25 mouse cellular contexts compared by ENCODE assay signal in genomic region chr1:132899626-132900025, GRCm38 (mm10). TPM values are rescaled to one million over a fixed set of nuclear protein-coding genes. Genes with fewer than 3 reads are reported as not detected.
DNase-seq lines count a peak whose midpoint lies in the region; ATAC-seq and TF ChIP-seq lines count a peak whose summit lies in the region.
"Had no signal": no experiment of that assay in that cellular context is flagged by ENCODE, and none has a peak within 500 bp of the region (broad histone marks: within the 10 kb centered on the region; RNA-seq: fewer than 3 reads in every experiment).

No protein-coding gene starts in this region.

- no peak for TF ChIP-seq CTCF in midbrain, postnatal 0 days (IDR thresholded peaks at IDR 0.05)
- TF ChIP-seq CTCF in brain, embryonic 14.5 days (IDR thresholded peaks at IDR 0.05; ENCODE audit: borderline replicate concordance, extremely low read depth, insufficient read depth, insufficient read length): no peak

- DNase-seq in hindbrain, embryonic 14.5 days (ENCODE audit: low spot score): no peak
- DNase-seq in midbrain, postnatal 0 days (ENCODE audit: low spot score): no peak
- peak; percentile 57 for DNase-seq in brain, embryonic 14.5 days (ENCODE audit: low read depth)
- DNase-seq in MN1 (ENCODE audit: low spot score): no peak
- DNase-seq: adrenal gland, postnatal 10 days; B cell, adult 2 months; heart, adult 2 months; kidney, adult 18-20 months; kidney, postnatal 25 days; liver, postnatal 0 days; lung, postnatal 4 days; midbrain, embryonic 14.5 days; right cerebral cortex, postnatal 25 days had no signal

- no peak overlapping the region for H3K4me3 ChIP-seq in hindbrain, embryonic 12.5 days
- no peak overlapping the region for H3K4me3 ChIP-seq in hindbrain, embryonic 14.5 days (replicated peaks; ENCODE audit: low read length)
- H3K4me3 ChIP-seq in midbrain, postnatal 0 days (ENCODE audit: low read depth, low read length): no peak overlapping the region
- H3K4me3 ChIP-seq in midbrain, embryonic 16.5 days (ENCODE audit: low read depth, low read length): no peak overlapping the region
- H3K4me3 ChIP-seq: erythroblast, embryonic 14.5 days; forebrain, embryonic 13.5 days; heart, adult 2 months; heart, embryonic 12.5 days; kidney, embryonic 15.5 days; liver, embryonic 12.5 days; megakaryocyte, embryonic 14.5 days; neural tube, embryonic 12.5 days; stomach, embryonic 15.5 days had no signal

- H3K4me2 ChIP-seq in hindbrain, embryonic 12.5 days (replicated peaks): no peak overlapping the region
- H3K4me2 ChIP-seq in hindbrain, embryonic 14.5 days (replicated peaks): no peak overlapping the region
- no peak overlapping the region for H3K4me2 ChIP-seq in midbrain, postnatal 0 days (ENCODE audit: low read depth, low read length, poor library complexity, severe bottlenecking)
- H3K4me2 ChIP-seq in midbrain, embryonic 16.5 days (ENCODE audit: low read length): no peak overlapping the region
- H3K4me2 ChIP-seq: forebrain, embryonic 13.5 days; heart, embryonic 12.5 days; kidney, embryonic 15.5 days; liver, embryonic 12.5 days; neural tube, embryonic 12.5 days; stomach, embryonic 15.5 days had no signal

- H3K9me3 ChIP-seq in hindbrain, embryonic 12.5 days (replicated peaks): no peaks in the 10 kb centered on the region
- H3K9me3 ChIP-seq in hindbrain, embryonic 14.5 days (ENCODE audit: control insufficient read depth, low read length): no peaks in the 10 kb centered on the region
- H3K9me3 ChIP-seq in midbrain, postnatal 0 days (ENCODE audit: low read length): no peaks in the 10 kb centered on the region
- H3K9me3 ChIP-seq in midbrain, embryonic 16.5 days (replicated peaks; ENCODE audit: control insufficient read depth, low read length, poor library complexity, severe bottlenecking): no peaks in the 10 kb centered on the region
- H3K9me3 ChIP-seq: forebrain, embryonic 13.5 days; heart, embryonic 12.5 days; kidney, embryonic 15.5 days; liver, embryonic 12.5 days; neural tube, embryonic 12.5 days; stomach, embryonic 15.5 days had no signal

- ATAC-seq in hindbrain, embryonic 12.5 days (ENCODE audit: low FRiP score): no peak
- no peak for ATAC-seq in hindbrain, embryonic 14.5 days (ENCODE audit: low FRiP score)
- no peak for ATAC-seq in midbrain, postnatal 0 days (ENCODE audit: low FRiP score)
- no peak for ATAC-seq in midbrain, embryonic 16.5 days
- ATAC-seq: liver, embryonic 12.5 days; liver, postnatal 0 days; Patski had no signal

- H3K36me3 ChIP-seq in hindbrain, embryonic 12.5 days: no peaks in the 10 kb centered on the region
- no peaks in the 10 kb centered on the region for H3K36me3 ChIP-seq in hindbrain, embryonic 14.5 days (replicated peaks; ENCODE audit: control insufficient read depth, insufficient read depth)
- H3K36me3 ChIP-seq in midbrain, postnatal 0 days (ENCODE audit: insufficient read depth, low read length): 0 out of 2 replicates have a peak, but pooled peaks cover 5% of the 10 kb centered on the region
- 0 out of 2 replicates have a peak, but pooled peaks cover under 1% of the 10 kb centered on the region for H3K36me3 ChIP-seq in midbrain, embryonic 16.5 days (ENCODE audit: control insufficient read depth, insufficient read depth, low read length)
- H3K36me3 ChIP-seq: heart, embryonic 12.5 days; kidney, embryonic 15.5 days; liver, embryonic 12.5 days; neural tube, embryonic 12.5 days; stomach, embryonic 15.5 days had no signal

- 84% methylated on average over 7 of the region's 7 CpGs for WGBS in hindbrain, embryonic 12.5 days
- 66% methylated on average over 7 of the region's 7 CpGs for WGBS in hindbrain, embryonic 14.5 days
- 79% methylated on average over 7 of the region's 7 CpGs for WGBS in midbrain, postnatal 0 days
- WGBS in midbrain, embryonic 16.5 days: 69% methylated on average over 7 of the region's 7 CpGs

- TF ChIP-seq POLR2A in brain, embryonic 14.5 days (IDR thresholded peaks at IDR 0.05; ENCODE audit: borderline replicate concordance, extremely low read depth, insufficient read depth, insufficient read length, poor library complexity, severe bottlenecking): no peak

- 0 out of 2 replicates have a peak overlapping the region, but pooled peaks have one; percentile 19 for H3K9ac ChIP-seq in hindbrain, embryonic 12.5 days
- no peak overlapping the region for H3K9ac ChIP-seq in hindbrain, embryonic 14.5 days
- no peak overlapping the region for H3K9ac ChIP-seq in midbrain, postnatal 0 days (replicated peaks; ENCODE audit: low read length, poor library complexity, severe bottlenecking)
- H3K9ac ChIP-seq in midbrain, embryonic 16.5 days (ENCODE audit: low read depth, low read length): no peak overlapping the region
- H3K9ac ChIP-seq: forebrain, embryonic 13.5 days; heart, embryonic 12.5 days; kidney, embryonic 15.5 days; liver, embryonic 12.5 days; liver, postnatal 0 days; neural tube, embryonic 12.5 days; stomach, embryonic 15.5 days had no signal

- no peaks in the 10 kb centered on the region for H3K27me3 ChIP-seq in hindbrain, embryonic 12.5 days
- no peaks in the 10 kb centered on the region for H3K27me3 ChIP-seq in hindbrain, embryonic 14.5 days (ENCODE audit: control insufficient read depth, insufficient read depth, low read length)
- no peaks in the 10 kb centered on the region for H3K27me3 ChIP-seq in midbrain, postnatal 0 days (ENCODE audit: insufficient read depth, low read length)
- no peaks in the 10 kb centered on the region for H3K27me3 ChIP-seq in midbrain, embryonic 16.5 days (ENCODE audit: control insufficient read depth, insufficient read depth, low read depth, low read length)
- H3K27me3 ChIP-seq: forebrain, embryonic 13.5 days; kidney, embryonic 15.5 days; neural tube, embryonic 12.5 days; stomach, embryonic 15.5 days had no signal

- 0 out of 2 replicates have a peak overlapping the region, but pooled peaks have one; percentile 9 for H3K27ac ChIP-seq in hindbrain, embryonic 12.5 days
- no peak overlapping the region; the same call in 1 of the 2 replicates for H3K27ac ChIP-seq in hindbrain, embryonic 14.5 days
- H3K27ac ChIP-seq in midbrain, postnatal 0 days (ENCODE audit: low read depth, low read length): peak overlapping the region; percentile 18; the same call in 1 of the 2 replicates
- no peak overlapping the region for H3K27ac ChIP-seq in midbrain, embryonic 16.5 days (ENCODE audit: low read length)
- H3K27ac ChIP-seq: forebrain, embryonic 13.5 days; heart, adult 2 months; kidney, embryonic 15.5 days; liver, embryonic 12.5 days; neural tube, embryonic 12.5 days; stomach, embryonic 15.5 days had no signal

- peaks cover 24% of the 10 kb centered on the region for H3K4me1 ChIP-seq in hindbrain, embryonic 12.5 days
- H3K4me1 ChIP-seq in hindbrain, embryonic 14.5 days (replicated peaks; ENCODE audit: control insufficient read depth, insufficient read depth, low read length): peaks cover 20% of the 10 kb centered on the region; the same call in 1 of the 2 replicates
- peaks cover 8% of the 10 kb centered on the region; the same call in 1 of the 2 replicates for H3K4me1 ChIP-seq in midbrain, postnatal 0 days (ENCODE audit: insufficient read depth, low read length)
- peaks cover 24% of the 10 kb centered on the region for H3K4me1 ChIP-seq in midbrain, embryonic 16.5 days (ENCODE audit: control insufficient read depth, insufficient read depth, low read length)
- H3K4me1 ChIP-seq: liver, embryonic 12.5 days; stomach, embryonic 15.5 days had no signal

RNA-seq across cellular contexts. Expression of gene Lrrn2, which starts 19.6 kb away (rescaled TPM):
- 17.0 and 18.8 TPM in 2 replicates for polyA plus RNA-seq in hindbrain, embryonic 12.5 days (2016; fragmentation: Nextera tagmentation; extraction: Ambion mirVana)
- 40.7 and 45.3 TPM in 2 replicates for polyA plus RNA-seq in hindbrain, embryonic 14.5 days (2014; fragmentation: Nextera tagmentation; extraction: Ambion mirVana)
- 44.6 and 48.9 TPM in 2 replicates for total RNA-seq in midbrain, postnatal 0 days (2014; rRNA removed)
- 74.4 and 76.6 TPM in 2 replicates for polyA plus RNA-seq in midbrain, postnatal 0 days (2015; fragmentation: Nextera tagmentation; extraction: Ambion mirVana)
- polyA plus RNA-seq in midbrain, embryonic 16.5 days (2015; fragmentation: Nextera tagmentation; extraction: Ambion mirVana): 59.1 and 61.4 TPM in 2 replicates
- 43.4 and 54.4 TPM in 2 replicates for polyA plus RNA-seq in brain, embryonic 14.5 days (2012; rRNA removed)
- total RNA-seq: hematopoietic stem cell, adult 5-6 weeks had no signal
- polyA plus RNA-seq: erythroblast, embryonic 14.5 days; liver, postnatal 0 days; Patski had no signal

Comparison
In these comparisons a context has a peak if more than half of its experiments do, and no peak if none do; other contexts are left out.
1. H3K27ac ChIP-seq: peak in hindbrain, embryonic 12.5 days (single experiment) and midbrain, postnatal 0 days (single experiment); none in hindbrain, embryonic 14.5 days (single experiment) and midbrain, embryonic 16.5 days (single experiment).